Mouse (Mus musculus): ENCODE measurements around the gene Sart3.

Sart3 gene

GRCm38 (mm10) chr5:113728691-113729090 is 43.6 kb downstream of the Sart3 start:
- no peak for DNase-seq (ENCODE audit: extremely low spot score, low read depth, low spot score)

GRCm38 (mm10) chr5:113728011-113728410 is 44.3 kb downstream of the Sart3 start:
- no peak for DNase-seq (ENCODE audit: extremely low spot score, low read depth, low spot score)

GRCm38 (mm10) chr5:113727238-113727637 is 45.1 kb downstream of the Sart3 start:
- DNase-seq (ENCODE audit: extremely low spot score, low read depth, low spot score), result no peak

GRCm38 (mm10) chr5:113726618-113727017 is 45.7 kb downstream of the Sart3 start:
- DNase-seq (ENCODE audit: extremely low spot score, low read depth, low spot score), result no peak

GRCm38 (mm10) chr5:113725417-113725816 is 46.9 kb downstream of the Sart3 start:
- DNase-seq (ENCODE audit: extremely low spot score, low read depth, low spot score), result no peak

- peak; percentile 70 for DNase-seq (ENCODE audit: extremely low spot score, low read depth, low spot score)
Measured at GRCm38 (mm10) chr5:113724446-113724845, 47.9 kb downstream of the Sart3 start, which contains the start of gene 1700069L16Rik. TSS of gene 1700069L16Rik (minus strand) at chr5:113724772.

- DNase-seq (ENCODE audit: extremely low spot score, low read depth, low spot score), result no peak
Measured at GRCm38 (mm10) chr5:113723567-113724237, 48.6 kb downstream of the Sart3 start.

GRCm38 (mm10) chr5:113722224-113723013 is 49.9 kb downstream of the Sart3 start:
- no peak for DNase-seq (ENCODE audit: extremely low spot score, low read depth, low spot score)

GRCm38 (mm10) chr5:113719221-113719661 is 53.1 kb downstream of the Sart3 start:
- DNase-seq (ENCODE audit: extremely low spot score, low read depth, low spot score), result no peak

- DNase-seq (ENCODE audit: extremely low spot score, low read depth, low spot score), result peak; percentile 85
Measured at GRCm38 (mm10) chr5:113716581-113717388, 55.5 kb downstream of the Sart3 start.

GRCm38 (mm10) chr5:113712861-113713260 is 59.4 kb downstream of the Sart3 start:
- no peak for DNase-seq (ENCODE audit: extremely low spot score, low read depth, low spot score)

GRCm38 (mm10) chr5:113703803-113704585 is 68.3 kb downstream of the Sart3 start:
- no peak for DNase-seq (ENCODE audit: extremely low spot score, low read depth, low spot score)

- DNase-seq (ENCODE audit: extremely low spot score, low read depth, low spot score), result no peak
Measured at GRCm38 (mm10) chr5:113700388-113701023, 71.8 kb downstream of the Sart3 start.

- peak; percentile 44 for DNase-seq (ENCODE audit: extremely low spot score, low read depth, low spot score)
Measured at GRCm38 (mm10) chr5:113694415-113694814, 77.9 kb downstream of the Sart3 start.

GRCm38 (mm10) chr5:113694000-113694399 is 78.3 kb downstream of the Sart3 start:
- DNase-seq (ENCODE audit: extremely low spot score, low read depth, low spot score), result no peak

- DNase-seq (ENCODE audit: extremely low spot score, low read depth, low spot score), result no peak
Measured at GRCm38 (mm10) chr5:113693196-113693755, 79.0 kb downstream of the Sart3 start.

Data from hindlimb bud, embryonic 11.5 days (tissue).